ENCODE assay signal across 25 mouse cellular contexts in genomic region chr1:187267601-187268000, GRCm38 (mm10). TPM values are rescaled to one million over a fixed set of nuclear protein-coding genes. Genes with fewer than 3 reads are reported as not detected.
"Had no signal": no experiment of that assay in that cellular context is flagged by ENCODE, and none has a peak within 500 bp of the region (broad histone marks: within the 10 kb centered on the region; RNA-seq: fewer than 3 reads in every experiment).

No protein-coding gene starts in this region.

- H3K4me3 ChIP-seq: gastrocnemius, adult 2 months; heart, embryonic 10.5 days; heart, embryonic 12.5 days; hindbrain, embryonic 10.5 days; hindbrain, embryonic 12.5 days; intestine, embryonic 15.5 days; layer of hippocampus, adult 2 months; left cerebral cortex, adult 2 months; limb, embryonic 10.5 days; limb, embryonic 12.5 days; liver, embryonic 13.5 days; liver, embryonic 15.5 days had no signal

- H3K4me1 ChIP-seq: intestine, embryonic 15.5 days; liver, embryonic 13.5 days; liver, embryonic 15.5 days had no signal

- H3K36me3 ChIP-seq: heart, embryonic 10.5 days; heart, embryonic 12.5 days; hindbrain, embryonic 10.5 days; hindbrain, embryonic 12.5 days; intestine, embryonic 15.5 days; limb, embryonic 10.5 days; limb, embryonic 12.5 days; liver, embryonic 13.5 days; liver, embryonic 15.5 days had no signal

- H3K9me3 ChIP-seq: heart, embryonic 10.5 days; heart, embryonic 12.5 days; hindbrain, embryonic 10.5 days; hindbrain, embryonic 12.5 days; intestine, embryonic 15.5 days; limb, embryonic 10.5 days; limb, embryonic 12.5 days; liver, embryonic 13.5 days; liver, embryonic 15.5 days had no signal

- H3K27me3 ChIP-seq: heart, embryonic 12.5 days; hindbrain, embryonic 12.5 days; intestine, embryonic 15.5 days; limb, embryonic 12.5 days; liver, embryonic 13.5 days; liver, embryonic 15.5 days had no signal

- ATAC-seq: forebrain, embryonic 16.5 days; inflammation-experienced regulatory T-cells, adult 6 months; intestine, embryonic 15.5 days; intestine, postnatal 0 days had no signal

- H3K4me2 ChIP-seq: heart, embryonic 12.5 days; hindbrain, embryonic 12.5 days; hindbrain, embryonic 14.5 days; intestine, embryonic 15.5 days; limb, embryonic 12.5 days; liver, embryonic 11.5 days; liver, embryonic 13.5 days; liver, embryonic 15.5 days had no signal

- H3K9ac ChIP-seq: heart, embryonic 12.5 days; hindbrain, embryonic 12.5 days; hindbrain, embryonic 14.5 days; intestine, embryonic 15.5 days; limb, embryonic 12.5 days; liver, embryonic 13.5 days; liver, embryonic 15.5 days had no signal

- DNase-seq: gastrocnemius, adult 2 months; gastrocnemius, postnatal 10 days; gastrocnemius, postnatal 25 days; heart, adult 18-20 months; heart, postnatal 10 days; heart, postnatal 4 days; kidney, postnatal 10 days; liver; liver, embryonic 13.5 days had no signal

- H3K27ac ChIP-seq: gastrocnemius, adult 2 months; heart, embryonic 10.5 days; hindbrain, embryonic 10.5 days; hindbrain, embryonic 12.5 days; hindbrain, embryonic 14.5 days; intestine, embryonic 15.5 days; layer of hippocampus, adult 2 months; left cerebral cortex, adult 2 months; limb, embryonic 10.5 days; limb, embryonic 12.5 days; liver, embryonic 13.5 days; liver, embryonic 15.5 days had no signal

RNA-seq across cellular contexts. Expression of gene Spata17, which starts 52.3 kb away (rescaled TPM):
- total RNA-seq: gastrocnemius, adult 2 months; gastrocnemius, postnatal 4 days had no signal
- polyA plus RNA-seq: inflammation-experienced regulatory T-cells, adult 6 months had no signal
